Mouse (Mus musculus): Measurements from ENCODE around the gene Ccdc172. TPM values are rescaled to one million over a fixed set of nuclear protein-coding genes. Genes with fewer than 3 reads are reported as not detected.

Ccdc172 gene
- polyA plus RNA-seq (2016; fragmentation: Nextera tagmentation; extraction: Ambion mirVana): not detected in 2 replicates

DNA sequence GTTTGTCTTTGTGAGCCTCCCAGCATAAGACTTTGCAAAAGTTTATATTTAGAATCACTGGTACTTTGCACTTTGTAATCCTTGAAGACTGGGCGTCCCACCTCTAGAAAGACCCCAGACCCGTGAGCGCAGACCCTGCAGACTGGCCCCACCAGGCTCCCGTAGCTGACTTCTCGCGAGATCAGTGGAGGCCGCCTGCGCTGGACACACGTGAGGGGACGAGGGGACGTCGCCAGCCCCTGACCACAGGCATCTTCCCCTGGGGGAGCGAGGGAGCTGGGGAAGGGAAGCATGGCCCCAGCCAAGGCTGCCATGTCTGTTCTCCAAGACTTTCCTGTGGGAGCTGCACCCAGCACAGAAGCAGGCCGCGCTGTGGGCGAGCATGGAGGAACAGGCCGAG, at the start of gene Ccdc172:
Gene Ccdc172, plus strand, starts transcription at position 176 of the 400 bp plus-strand sequence.
- Histone ChIP-seq H3K27me3 (replicated peaks; ENCODE audit: low read depth, poor library complexity, severe bottlenecking) (no peaks in the 10 kb centered on the region), H3K36me3 (replicated peaks) (no peaks in the 10 kb centered on the region), H3K4me3 (no peak within 1 kb of the TSS), H3K4me1 (no peaks in the 10 kb centered on the region), H3K27ac (replicated peaks) (no peak within 1 kb of the TSS), H3K9me3 (no peaks in the 10 kb centered on the region)
- DNase-seq (ENCODE audit: low spot score): no peak
- 92% methylated on average over 17 of the region's 17 CpGs for WGBS

DNA sequence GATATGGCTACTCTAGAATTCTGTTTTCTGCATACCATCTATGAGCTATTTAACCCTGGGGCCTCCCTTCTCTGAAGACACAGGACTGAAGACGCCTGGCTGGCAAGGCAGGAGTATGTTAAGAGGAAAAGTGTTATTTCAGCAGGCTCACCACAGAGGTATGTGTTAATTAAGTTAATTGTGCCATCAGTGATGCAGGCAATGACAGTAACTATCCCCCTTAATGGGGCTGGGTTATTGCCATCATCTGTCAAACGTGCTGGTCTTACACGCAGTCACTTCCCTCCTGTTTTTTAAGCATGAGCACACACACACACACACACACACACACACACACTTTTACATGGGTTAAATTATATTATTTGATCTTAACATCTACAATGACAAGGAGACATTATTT, 48.0 kb upstream of the Ccdc172 start:
- Histone ChIP-seq H3K27me3 (replicated peaks; ENCODE audit: low read depth, poor library complexity, severe bottlenecking) (peaks cover 57% of the 10 kb centered on the region), H3K27ac (replicated peaks) (no peak overlapping the region), H3K4me1 (peaks cover 25% of the 10 kb centered on the region), H3K4me3 (no peak overlapping the region), H3K9me3 (0 out of 2 replicates have a peak, but pooled peaks cover 6% of the 10 kb centered on the region), H3K36me3 (replicated peaks) (no peaks in the 10 kb centered on the region)
- DNase-seq (ENCODE audit: low spot score): no peak
- 61% methylated on average over 3 of the region's 3 CpGs for WGBS

DNA sequence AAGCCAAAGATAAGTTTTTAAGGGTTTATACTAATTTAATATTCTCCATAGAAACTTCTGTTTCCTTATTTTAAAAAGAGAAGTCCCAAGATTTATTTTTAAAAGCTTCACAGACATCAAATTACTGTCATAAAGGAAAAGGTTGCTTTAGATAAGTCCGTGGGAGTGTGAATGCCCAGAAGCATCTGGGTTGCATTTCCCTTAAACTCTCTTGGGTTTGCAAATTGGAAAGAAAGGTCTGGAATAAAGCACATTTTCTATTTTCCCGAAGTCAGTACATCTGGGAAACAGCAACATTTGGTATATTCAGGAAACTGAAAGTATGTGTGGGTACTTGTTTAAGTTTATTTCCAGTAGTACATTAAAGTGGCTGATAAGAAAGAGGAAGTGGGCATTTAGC, 43.5 kb upstream of the Ccdc172 start:
- Histone ChIP-seq H3K27ac (replicated peaks) (no peak overlapping the region), H3K9me3 (0 out of 2 replicates have a peak, but pooled peaks cover 6% of the 10 kb centered on the region), H3K27me3 (replicated peaks; ENCODE audit: low read depth, poor library complexity, severe bottlenecking) (peaks cover 38% of the 10 kb centered on the region), H3K36me3 (replicated peaks) (no peaks in the 10 kb centered on the region), H3K4me1 (peaks cover 18% of the 10 kb centered on the region), H3K4me3 (no peak overlapping the region)
- WGBS: 34% methylated on average over 2 of the region's 2 CpGs
- no peak for DNase-seq (ENCODE audit: low spot score)

DNA sequence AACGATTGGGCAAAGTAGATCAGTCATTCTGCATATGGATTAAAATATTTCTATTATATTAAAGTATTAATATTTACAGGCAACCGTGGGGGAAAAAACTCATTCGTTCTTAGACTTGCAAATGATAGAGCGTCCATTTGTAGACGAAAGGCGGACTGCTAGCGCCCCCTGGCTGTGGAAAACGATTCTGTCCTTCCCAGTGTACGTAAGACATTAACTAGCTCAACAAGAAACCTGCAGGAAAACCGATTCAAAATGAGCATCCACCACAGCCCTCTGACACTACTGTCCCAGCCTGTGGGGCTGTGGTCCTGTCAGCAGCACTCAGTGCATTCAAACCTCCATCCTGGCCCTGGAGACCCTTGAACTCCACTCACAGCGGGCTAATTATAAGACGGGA, 42.4 kb upstream of the Ccdc172 start:
- WGBS: 19% methylated on average over 12 of the region's 12 CpGs
- Histone ChIP-seq H3K27ac (replicated peaks) (no peak overlapping the region), H3K27me3 (replicated peaks; ENCODE audit: low read depth, poor library complexity, severe bottlenecking) (peaks cover 38% of the 10 kb centered on the region), H3K9me3 (0 out of 2 replicates have a peak, but pooled peaks cover 6% of the 10 kb centered on the region), H3K36me3 (replicated peaks) (no peaks in the 10 kb centered on the region), H3K4me3 (no peak overlapping the region), H3K4me1 (peaks cover 18% of the 10 kb centered on the region)
- DNase-seq (ENCODE audit: low spot score): peak; percentile 89

DNA sequence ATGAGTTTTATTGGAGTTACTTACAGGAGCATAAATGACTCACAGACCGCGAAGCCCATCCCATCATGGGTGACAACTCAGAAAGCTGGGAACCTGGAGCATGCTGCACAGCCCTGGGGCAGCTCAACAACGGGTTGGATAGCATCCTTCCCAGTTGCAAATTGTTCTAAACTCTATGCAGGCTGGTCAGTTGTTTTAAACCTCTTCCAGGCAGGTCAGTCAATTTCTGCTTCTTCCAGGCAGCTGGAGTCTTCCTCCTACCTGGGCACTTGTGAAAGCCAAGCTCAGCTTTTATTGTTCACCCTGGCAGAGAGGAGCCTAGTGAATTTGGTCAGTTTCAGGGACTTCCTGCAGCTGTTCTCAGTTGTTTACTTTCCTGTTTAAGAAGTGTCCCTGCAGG, 37.5 kb upstream of the Ccdc172 start:
- DNase-seq (ENCODE audit: low spot score): no peak
- WGBS: 91% methylated on average over 3 of the region's 3 CpGs
- Histone ChIP-seq H3K4me1 (no peaks in the 10 kb centered on the region), H3K27ac (replicated peaks) (no peak overlapping the region), H3K4me3 (no peak overlapping the region), H3K36me3 (replicated peaks) (no peaks in the 10 kb centered on the region), H3K27me3 (replicated peaks; ENCODE audit: low read depth, poor library complexity, severe bottlenecking) (peaks cover 14% of the 10 kb centered on the region), H3K9me3 (peaks cover 3% of the 10 kb centered on the region; the same call in 1 of the 2 replicates)

DNA sequence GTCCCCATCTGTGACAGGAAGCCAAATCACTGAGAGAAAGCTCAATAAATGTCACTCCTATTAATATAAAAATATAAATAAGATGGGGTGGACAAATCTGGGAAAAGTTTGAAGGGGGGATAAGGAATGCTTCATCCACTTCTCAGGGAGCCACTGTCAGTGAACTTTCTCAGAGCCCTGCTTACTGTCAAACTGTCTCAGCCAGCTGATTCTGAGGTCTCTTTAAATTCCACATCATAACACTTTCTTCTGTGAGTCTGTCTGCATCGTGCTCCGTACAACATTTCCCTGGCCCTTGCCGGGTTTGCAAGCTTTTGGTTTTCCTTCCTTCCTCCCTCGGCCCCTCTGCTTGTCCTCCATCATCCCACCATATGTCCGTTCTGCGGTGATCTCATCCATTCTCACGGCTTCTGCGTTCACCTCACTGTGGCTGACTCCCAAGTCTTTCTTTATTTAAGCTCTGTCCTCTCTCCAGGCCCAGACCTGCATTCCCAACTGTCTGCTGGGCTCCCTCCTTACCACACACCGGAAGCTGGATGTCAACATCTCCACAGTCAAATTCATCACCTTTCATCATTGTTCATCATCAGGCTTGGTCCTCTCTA, 29.3 kb upstream of the Ccdc172 start:
- Histone ChIP-seq H3K4me1 (peaks cover 4% of the 10 kb centered on the region), H3K36me3 (replicated peaks) (no peaks in the 10 kb centered on the region), H3K9me3 (peaks cover 11% of the 10 kb centered on the region; the same call in 1 of the 2 replicates), H3K4me3 (no peak overlapping the region), H3K27ac (replicated peaks) (no peak overlapping the region), H3K27me3 (replicated peaks; ENCODE audit: low read depth, poor library complexity, severe bottlenecking) (no peaks in the 10 kb centered on the region)
- DNase-seq (ENCODE audit: low spot score): no peak
- 87% methylated on average over 9 of the region's 9 CpGs for WGBS

DNA sequence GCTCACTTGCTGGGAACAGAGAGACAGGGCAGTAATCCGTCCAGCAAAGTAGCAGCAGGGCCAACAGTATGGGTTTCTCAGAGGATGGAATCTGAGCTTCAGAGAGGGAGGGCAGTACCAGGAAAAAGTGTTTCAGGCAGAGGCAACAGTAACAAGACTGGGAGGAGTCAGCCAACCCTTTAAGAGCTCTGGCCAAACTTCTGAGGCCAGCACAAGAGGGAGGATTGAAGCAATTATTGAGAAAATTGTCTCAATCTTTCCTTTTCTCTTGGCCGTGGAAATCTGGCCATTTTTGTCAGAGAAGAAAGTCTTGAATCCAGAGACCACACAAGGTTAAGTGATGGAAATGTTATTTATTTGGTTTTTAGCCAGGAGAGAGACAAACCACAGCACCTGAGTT, 25.1 kb upstream of the Ccdc172 start:
- H3K36me3 ChIP-seq (replicated peaks): no peaks in the 10 kb centered on the region
- no peak for DNase-seq (ENCODE audit: low spot score)
- 48% methylated on average over 2 of the region's 2 CpGs for WGBS
- H3K4me3 ChIP-seq: no peak overlapping the region
- H3K9me3 ChIP-seq: peaks cover 5% of the 10 kb centered on the region; the same call in 1 of the 2 replicates
- H3K4me1 ChIP-seq: peaks cover 9% of the 10 kb centered on the region
- no peaks in the 10 kb centered on the region for H3K27me3 ChIP-seq (replicated peaks; ENCODE audit: low read depth, poor library complexity, severe bottlenecking)
- no peak overlapping the region for H3K27ac ChIP-seq (replicated peaks)

DNA sequence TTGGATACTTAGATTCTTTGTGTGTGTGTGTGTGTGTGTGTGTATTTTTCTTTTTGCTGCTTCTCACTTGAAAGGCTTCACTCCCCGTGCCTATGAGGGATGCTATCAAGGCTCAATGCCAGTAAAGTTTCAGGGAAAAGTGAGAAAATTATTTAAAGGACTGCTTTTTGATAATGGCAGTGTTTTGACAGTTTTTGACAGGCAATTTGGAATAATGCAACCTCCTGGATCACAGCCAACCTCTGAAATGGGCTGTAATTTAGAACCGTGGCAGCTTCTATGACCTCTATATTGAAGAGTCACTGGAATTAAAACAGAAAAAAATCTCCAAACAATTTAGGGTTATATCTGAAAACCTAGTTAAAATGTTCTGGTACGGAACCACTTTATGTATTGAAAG, 14.7 kb upstream of the Ccdc172 start:
- 79% methylated on average over 3 of the region's 3 CpGs for WGBS
- H3K27ac ChIP-seq (replicated peaks): no peak overlapping the region
- no peak for DNase-seq (ENCODE audit: low spot score)
- H3K4me3 ChIP-seq: no peak overlapping the region
- no peaks in the 10 kb centered on the region for H3K9me3 ChIP-seq
- no peaks in the 10 kb centered on the region for H3K36me3 ChIP-seq (replicated peaks)
- no peaks in the 10 kb centered on the region for H3K27me3 ChIP-seq (replicated peaks; ENCODE audit: low read depth, poor library complexity, severe bottlenecking)
- H3K4me1 ChIP-seq: no peaks in the 10 kb centered on the region

DNA sequence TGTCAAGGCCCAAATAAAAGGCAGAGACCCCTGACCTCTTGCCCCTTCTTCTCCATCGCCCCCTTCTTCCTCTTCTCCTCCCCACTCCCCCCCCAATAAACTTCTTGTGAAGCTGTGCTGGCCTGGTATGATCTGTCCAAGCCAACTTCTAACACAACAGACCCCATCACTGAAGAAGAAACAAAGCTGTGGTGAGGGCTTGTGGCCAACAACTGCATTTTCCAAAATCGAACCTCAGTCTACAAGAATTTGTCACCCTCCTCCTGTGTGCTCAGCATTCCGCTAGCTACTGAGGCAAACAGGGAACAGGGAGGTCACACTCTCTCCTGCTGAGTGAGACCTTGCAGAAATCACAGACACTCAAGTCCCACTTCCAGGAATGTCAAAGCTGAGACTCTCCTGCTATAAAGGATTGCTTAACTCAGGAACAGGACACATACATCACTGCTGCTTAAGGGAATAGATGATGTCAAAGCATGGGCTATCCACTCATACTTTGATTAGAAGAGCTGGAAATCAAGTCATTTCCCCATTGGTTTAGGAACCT, 12.3 kb upstream of the Ccdc172 start:
- WGBS: 83% methylated on average over 3 of the region's 3 CpGs
- Histone ChIP-seq H3K4me1 (no peaks in the 10 kb centered on the region), H3K4me3 (no peak overlapping the region), H3K27ac (replicated peaks) (no peak overlapping the region), H3K9me3 (no peaks in the 10 kb centered on the region), H3K36me3 (replicated peaks) (no peaks in the 10 kb centered on the region), H3K27me3 (replicated peaks; ENCODE audit: low read depth, poor library complexity, severe bottlenecking) (no peaks in the 10 kb centered on the region)
- no peak for DNase-seq (ENCODE audit: low spot score)

DNA sequence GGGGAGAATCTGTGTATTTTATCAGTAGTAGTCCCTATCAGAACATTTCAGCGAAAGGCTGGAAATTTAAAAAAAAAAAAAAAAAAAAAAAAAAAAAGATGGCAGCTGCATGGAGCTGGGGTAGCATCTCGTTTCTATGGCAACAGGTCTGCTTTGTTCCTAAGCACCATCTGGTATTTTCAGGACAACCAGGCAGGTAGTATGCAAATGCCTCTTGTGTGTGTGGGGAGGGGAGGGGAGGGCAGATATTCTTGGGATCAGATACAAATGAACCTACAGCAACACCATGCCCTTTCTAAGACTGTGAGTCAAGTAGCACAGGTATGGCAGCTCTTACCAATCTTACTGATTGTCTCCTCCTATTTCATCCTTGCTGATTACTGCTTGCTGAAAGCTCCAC, 11.7 kb upstream of the Ccdc172 start:
- Histone ChIP-seq H3K9me3 (no peaks in the 10 kb centered on the region), H3K27ac (replicated peaks) (no peak overlapping the region), H3K27me3 (replicated peaks; ENCODE audit: low read depth, poor library complexity, severe bottlenecking) (no peaks in the 10 kb centered on the region), H3K4me3 (no peak overlapping the region), H3K4me1 (no peaks in the 10 kb centered on the region), H3K36me3 (replicated peaks) (no peaks in the 10 kb centered on the region)
- DNase-seq (ENCODE audit: low spot score): no peak
- WGBS: 81% methylated on average over 2 of the region's 2 CpGs

DNA sequence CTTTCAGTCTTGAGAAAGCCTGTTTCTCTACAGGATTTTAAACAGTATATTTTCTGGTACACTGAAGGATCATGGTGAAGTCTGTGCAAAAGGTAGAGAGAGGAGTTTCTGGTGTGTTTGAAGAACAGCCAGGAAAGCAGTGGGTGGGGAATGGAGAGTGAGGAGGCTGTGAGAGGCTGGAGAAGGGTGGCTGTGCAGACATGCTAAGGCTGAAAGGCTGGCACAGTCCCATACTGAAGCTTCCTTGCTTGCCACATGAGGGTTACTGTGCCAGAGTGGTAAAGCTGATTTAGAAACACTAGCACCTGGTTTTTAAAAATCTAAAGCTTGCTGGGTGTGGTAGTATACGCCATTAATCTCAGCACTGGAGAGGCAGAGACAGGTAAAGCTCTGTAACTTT, 9.9 kb downstream of the Ccdc172 start:
- Histone ChIP-seq H3K27ac (replicated peaks) (no peak overlapping the region), H3K9me3 (no peaks in the 10 kb centered on the region), H3K4me1 (peaks cover 29% of the 10 kb centered on the region), H3K4me3 (no peak overlapping the region), H3K36me3 (replicated peaks) (no peaks in the 10 kb centered on the region), H3K27me3 (replicated peaks; ENCODE audit: low read depth, poor library complexity, severe bottlenecking) (no peaks in the 10 kb centered on the region)
- no peak for DNase-seq (ENCODE audit: low spot score)
- 93% methylated on average over 1 of the region's 1 CpGs for WGBS

DNA sequence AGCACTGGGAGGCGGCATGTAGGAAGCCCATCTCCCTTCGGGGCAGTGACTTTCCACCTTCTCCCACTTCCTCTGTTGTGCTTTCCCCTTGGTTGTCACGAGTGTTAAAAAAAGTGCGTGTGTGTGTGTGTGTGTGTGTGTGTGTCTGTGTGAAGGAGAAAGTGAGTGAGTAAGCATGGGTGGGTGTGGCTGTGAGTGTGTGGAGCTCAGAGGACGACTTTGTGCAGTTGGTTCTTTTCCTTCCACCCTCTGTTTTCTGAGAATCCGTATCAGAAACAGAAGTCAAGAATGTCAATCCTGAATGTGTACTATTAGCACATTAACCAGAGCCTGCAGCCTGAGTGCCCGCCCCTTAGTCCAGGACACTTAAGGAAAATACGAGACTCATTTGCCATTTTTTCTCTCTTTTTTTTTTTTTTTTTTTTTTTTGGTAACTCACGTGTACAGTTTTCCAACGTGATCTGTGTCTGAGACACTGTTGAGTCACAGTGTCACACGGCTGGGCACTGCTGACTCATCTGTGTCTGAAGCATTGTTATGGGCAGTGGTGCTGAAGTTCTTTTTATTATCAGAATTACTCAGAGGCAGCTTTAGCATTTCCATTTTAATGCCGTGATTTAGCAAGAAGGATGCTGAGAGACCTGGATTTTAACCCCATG, 12.1 kb downstream of the Ccdc172 start:
- Histone ChIP-seq H3K27me3 (replicated peaks; ENCODE audit: low read depth, poor library complexity, severe bottlenecking) (no peaks in the 10 kb centered on the region), H3K4me3 (no peak overlapping the region), H3K36me3 (replicated peaks) (no peaks in the 10 kb centered on the region), H3K9me3 (no peaks in the 10 kb centered on the region), H3K27ac (replicated peaks) (no peak overlapping the region), H3K4me1 (peaks cover 29% of the 10 kb centered on the region)
- DNase-seq (ENCODE audit: low spot score): no peak
- WGBS: 52% methylated on average over 12 of the region's 12 CpGs

Data from embryonic facial prominence, embryonic 10.5 days (tissue).